Mouse (Mus musculus) erythroblast, embryonic 14.5 days (primary cell): ENCODE measurements around the gene Fam117b.

Experiments used
- GATA1 ChIP-seq: IDR thresholded peaks from 2 replicates; pipeline ENCODE4 v1.6.1; 2012; ENCODE audit warnings: low read length, inconsistent platforms, mixed read lengths
- TAL1 ChIP-seq: IDR thresholded peaks from 3 replicates; pipeline ENCODE4 v1.6.1; 2012; ENCODE audit warnings: low read length, inconsistent platforms, mixed read lengths

- TF ChIP-seq GATA1 (no peak), TAL1 (no peak)
These were observed 84.5 kb downstream of the Fam117b start for GRCm38 (mm10) chr1:59997352-59997751.
